Mouse (Mus musculus) small intestine, adult 2 months (tissue): Measurements from ENCODE around the gene Farp2. TPM values are rescaled to one million over a fixed set of nuclear protein-coding genes. Genes with fewer than 3 reads are reported as not detected.
"Not testable (repeated sequence)": the region's sequence is repeated elsewhere in the genome, so short reads cannot be mapped to it uniquely, and the experiment has no call there.

ENCODE experiments used
- H3K27ac ChIP-seq: fragments of 200-500 bp; 2 replicates; pipeline ENCODE4 v1.5.1; 2012; ENCODE audit warnings: low read depth, low read length, control low read depth, inconsistent platforms; ENCODE audit not compliant: insufficient read depth
- H3K27me3 ChIP-seq: fragments of 200-500 bp; 2 replicates; pipeline ENCODE4 v1.6.1; 2012; ENCODE audit warnings: mild to moderate bottlenecking, moderate library complexity, low read length, inconsistent platforms; ENCODE audit not compliant: control insufficient read depth, insufficient read depth
- H3K36me3 ChIP-seq: fragments of 200-500 bp; 2 replicates; pipeline ENCODE4 v1.6.1; 2012; ENCODE audit warnings: mild to moderate bottlenecking, low read length, control low read depth, inconsistent platforms; ENCODE audit not compliant: control insufficient read depth, insufficient read depth
- H3K4me1 ChIP-seq: fragments of 200-500 bp; 2 replicates; pipeline ENCODE4 v1.6.1; 2012; ENCODE audit warnings: low read length, inconsistent platforms, mixed read lengths; ENCODE audit not compliant: control insufficient read depth, insufficient read depth, insufficient read length
- H3K4me3 ChIP-seq: fragments of 200-500 bp; 2 replicates; pipeline ENCODE4 v1.5.1; 2012; ENCODE audit warnings: low read depth, mild to moderate bottlenecking, control low read depth, inconsistent platforms, low read length, moderate library complexity
- CTCF ChIP-seq: fragments of 200-500 bp; IDR thresholded peaks from 2 replicates; pipeline ENCODE4 v1.5.1; 2012; ENCODE audit warnings: low read depth, mild to moderate bottlenecking, control low read depth, inconsistent platforms, low read length, moderate library complexity, mixed read lengths; ENCODE audit not compliant: insufficient replicate concordance, insufficient read length; ENCODE audit errors: extremely low read depth
- POLR2A ChIP-seq: fragments of 200-500 bp; IDR thresholded peaks from 2 replicates; pipeline ENCODE4 v1.6.1; 2012; ENCODE audit warnings: low read depth, mild to moderate bottlenecking, control low read depth, inconsistent platforms, low read length, moderate library complexity
- WGBS: fragments of 180-500 bp; shearing (Covaris S2); methylation state at CpG from one replicate; pipeline ENCODE4 v1.1.7; 2018; 5-methylcytosine and 5-hydroxymethylcytosine counted together
- polyA plus RNA-seq: library from polyadenylated mRNA; depleted of rRNA; stranded (reverse); fragments of >200 nt; gene quantifications from 2 replicates; pipeline ENCODE4 v1.2.3, GENCODE M21; 2012

Farp2 gene
- polyA plus RNA-seq, 1 experiment: 13.6 TPM

GRCm38 (mm10) chr1:93654275-93654674 is 142.4 kb downstream of the Farp2 start:
- 16% methylated on average over 2 of the region's 2 CpGs for whole genome bisulfite sequencing
- no peaks in the 10 kb centered on the region for H3K27me3 ChIP-seq
- H3K4me1 ChIP-seq: peaks cover 8% of the 10 kb centered on the region; the same call in 1 of the 2 replicates
- peak overlapping the region; percentile 100 for H3K27ac ChIP-seq
- TF ChIP-seq CTCF (no peak), POLR2A (no peak)
- H3K36me3 ChIP-seq: no peaks in the 10 kb centered on the region
- H3K4me3 ChIP-seq: peak overlapping the region; percentile 53

- 17% methylated on average over 2 of the region's 2 CpGs for WGBS
- no peaks in the 10 kb centered on the region for H3K36me3 ChIP-seq
- no peaks in the 10 kb centered on the region for H3K27me3 ChIP-seq
- H3K4me3 ChIP-seq: no peak overlapping the region
- H3K27ac ChIP-seq: peak overlapping the region; percentile 100
- H3K4me1 ChIP-seq: peaks cover 9% of the 10 kb centered on the region; the same call in 1 of the 2 replicates
- TF ChIP-seq CTCF: no peak
- TF ChIP-seq POLR2A: no peak; the same call in 1 of the 2 replicates
Measured at GRCm38 (mm10) chr1:93654798-93655197, 142.9 kb downstream of the Farp2 start.

DNA sequence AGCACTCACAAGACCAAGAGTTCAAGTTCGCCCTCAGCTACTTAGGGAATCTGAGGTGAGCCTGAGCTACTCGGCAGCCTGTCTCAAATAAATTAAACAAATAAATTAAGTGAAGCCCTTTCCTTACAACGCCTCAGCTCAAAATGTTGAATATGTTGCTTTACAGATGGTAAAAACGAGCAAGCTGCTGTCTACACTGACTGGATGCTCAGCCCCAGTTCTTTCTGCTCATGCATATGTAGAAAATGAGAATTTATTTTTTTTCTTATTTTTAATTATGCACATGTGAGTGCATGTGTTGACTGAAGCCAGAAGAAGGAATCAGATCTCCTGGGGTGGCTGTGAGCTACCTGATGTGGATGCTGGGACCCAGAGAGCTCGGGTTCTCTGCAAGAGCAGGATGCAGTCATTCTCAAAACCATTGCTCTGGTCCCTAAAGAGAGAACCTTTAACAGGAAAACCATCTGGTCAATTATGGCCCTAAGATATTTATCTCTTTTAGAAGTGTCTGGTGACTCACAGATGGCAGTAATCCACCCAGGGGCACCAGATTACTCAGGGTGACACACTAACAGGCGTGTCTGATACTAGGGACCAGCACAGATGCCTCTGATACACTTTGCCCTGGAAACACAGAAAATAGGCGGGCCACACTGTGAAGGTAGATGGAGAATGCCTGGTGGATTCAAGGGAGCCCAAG is 144.6 kb downstream of the Farp2 start:
- H3K4me3 ChIP-seq: no peak overlapping the region
- H3K4me1 ChIP-seq: peaks cover 9% of the 10 kb centered on the region; the same call in 1 of the 2 replicates
- no peaks in the 10 kb centered on the region for H3K27me3 ChIP-seq
- H3K27ac ChIP-seq: peak overlapping the region; percentile 95
- no peak for TF ChIP-seq POLR2A
- no peak for TF ChIP-seq CTCF
- WGBS: 47% methylated on average over 7 of the region's 7 CpGs
- no peaks in the 10 kb centered on the region for H3K36me3 ChIP-seq

DNA sequence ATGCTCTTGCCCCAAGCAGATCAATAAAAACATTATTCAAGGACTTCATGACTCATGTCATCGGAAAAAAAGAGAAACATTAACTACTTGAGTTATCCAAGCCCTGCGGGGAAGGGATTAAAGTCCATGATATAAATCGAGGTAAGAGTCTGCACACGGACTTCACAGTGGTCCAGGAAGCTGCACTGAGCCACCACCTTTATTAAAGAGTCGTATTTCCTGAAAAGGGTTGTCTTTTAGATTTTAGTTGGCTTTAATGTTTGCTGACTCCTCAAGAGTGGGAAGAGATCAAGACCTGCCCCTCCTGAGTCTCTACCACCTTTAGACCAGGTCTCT is 145.1 kb downstream of the Farp2 start:
- Histone ChIP-seq H3K27me3 (no peaks in the 10 kb centered on the region), H3K27ac (peak overlapping the region; percentile 95), H3K4me1 (peaks cover 9% of the 10 kb centered on the region; the same call in 1 of the 2 replicates), H3K36me3 (no peaks in the 10 kb centered on the region), H3K4me3 (no peak overlapping the region)
- WGBS: 28% methylated on average over 5 of the region's 5 CpGs
- TF ChIP-seq CTCF: no peak
- TF ChIP-seq POLR2A: no peak

GRCm38 (mm10) chr1:93658559-93658958 is 146.7 kb downstream of the Farp2 start, which contains the start of gene Stk25:
Gene Stk25 (minus strand): TSS chr1:93658659.
- H3K4me1 ChIP-seq, H3K27me3 ChIP-seq, H3K36me3 ChIP-seq, H3K4me3 ChIP-seq: not testable (repeated sequence)
- H3K27ac ChIP-seq: peak within 1 kb of the TSS; percentile 31

GRCm38 (mm10) chr1:93667760-93668400 is 156.0 kb downstream of the Farp2 start:
- Histone ChIP-seq H3K4me3 (no peak overlapping the region), H3K4me1 (peaks cover 5% of the 10 kb centered on the region; the same call in 1 of the 2 replicates), H3K27me3 (no peaks in the 10 kb centered on the region), H3K27ac (no peak overlapping the region), H3K36me3 (no peaks in the 10 kb centered on the region)
- 45% methylated on average over 13 of the region's 13 CpGs for WGBS
- TF ChIP-seq POLR2A (no peak), CTCF (no peak)

- 10% methylated on average over 17 of the region's 17 CpGs for WGBS
- TF ChIP-seq POLR2A (no peak), CTCF (peak; percentile 65; the same call in 1 of the 2 replicates)
- H3K27ac ChIP-seq: peak overlapping the region; percentile 32; the same call in 1 of the 2 replicates
Measured at GRCm38 (mm10) chr1:93668791-93669548, 157.1 kb downstream of the Farp2 start.

More at GRCm38 (mm10) chr1:93668791-93669548, 157.1 kb downstream of the Farp2 start:
- Histone ChIP-seq H3K4me1 (peaks cover 5% of the 10 kb centered on the region; the same call in 1 of the 2 replicates), H3K4me3 (peak overlapping the region; percentile 61), H3K36me3 (no peaks in the 10 kb centered on the region), H3K27me3 (no peaks in the 10 kb centered on the region)
